Mouse (Mus musculus): ENCODE results near the gene Fabp2. TPM values are rescaled to one million over a fixed set of nuclear protein-coding genes. Genes with fewer than 3 reads are reported as not detected.

Gene Fabp2
- polyA plus RNA-seq (2012; rRNA removed), result not detected in 2 replicates

DNA sequence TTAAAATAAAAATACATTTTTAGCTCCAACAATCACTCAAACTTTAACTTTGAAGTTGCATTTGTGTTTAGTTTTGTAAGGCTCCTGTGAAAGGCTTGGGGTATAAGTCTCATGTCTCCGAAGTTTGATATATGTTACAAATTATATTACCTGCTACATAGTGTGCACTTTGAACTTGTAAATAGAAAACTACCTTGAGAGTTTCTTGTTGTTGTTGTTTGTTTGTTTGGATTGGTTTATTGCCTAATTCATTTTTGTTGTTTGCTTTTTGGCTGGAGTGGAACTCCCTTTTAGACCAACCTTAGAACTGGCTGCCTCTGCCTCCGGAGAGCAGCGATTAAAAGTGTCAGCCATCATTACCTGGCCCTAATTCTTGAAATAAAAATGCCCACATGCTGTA is at the start of gene Fabp2:
Gene Fabp2, plus strand, starts transcription at position 301 of the 400 bp plus-strand sequence.
- no peaks in the 10 kb centered on the region for H3K36me3 ChIP-seq (ENCODE audit: control insufficient read depth, insufficient read depth, low read length)
- no peak for TF ChIP-seq POLR2A (IDR thresholded peaks at IDR 0.05; ENCODE audit: control insufficient read depth, low read depth, low read length)
- no peaks in the 10 kb centered on the region for H3K27me3 ChIP-seq (ENCODE audit: control insufficient read depth, insufficient read depth, low read length)
- H3K4me1 ChIP-seq (ENCODE audit: control insufficient read depth, insufficient read depth, low read length), result no peaks in the 10 kb centered on the region
- H3K4me3 ChIP-seq (ENCODE audit: control insufficient read depth, low read depth, low read length), result no peak within 1 kb of the TSS
- no peak within 1 kb of the TSS for H3K27ac ChIP-seq (ENCODE audit: control insufficient read depth, insufficient read depth, low read depth, low read length)

DNA sequence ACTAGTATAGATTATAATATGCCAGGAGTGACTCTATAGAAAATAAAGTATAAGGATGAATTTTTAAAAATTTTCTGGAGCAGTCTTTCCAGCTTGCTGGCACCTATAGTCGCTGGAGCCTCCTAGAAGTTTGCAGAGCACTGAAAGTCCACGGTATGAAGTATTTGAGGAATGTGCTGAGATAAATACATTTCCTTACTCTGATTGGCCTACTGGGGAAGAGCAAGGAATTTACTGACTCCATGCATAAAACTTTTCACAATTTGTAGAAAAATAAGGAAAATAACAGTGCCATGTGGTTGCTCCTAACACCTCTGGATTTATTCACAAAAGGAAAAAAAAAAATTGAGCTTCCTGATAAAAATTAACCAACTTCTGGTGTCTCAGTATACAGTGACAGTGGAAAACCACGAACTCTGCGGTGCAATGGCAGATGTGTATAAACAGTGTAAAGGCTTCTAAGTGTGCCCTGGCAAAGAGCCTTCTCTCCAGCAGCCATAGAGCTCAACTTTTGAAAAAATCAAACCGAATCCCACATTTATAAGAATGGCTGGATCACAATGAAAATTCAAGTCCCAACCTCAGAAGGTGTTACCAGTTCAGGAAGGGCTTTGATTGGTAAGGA is 46.4 kb upstream of the Fabp2 start:
- H3K4me3 ChIP-seq (ENCODE audit: control insufficient read depth, low read depth, low read length), result no peak overlapping the region
- no peaks in the 10 kb centered on the region for H3K27me3 ChIP-seq (ENCODE audit: control insufficient read depth, insufficient read depth, low read length)
- TF ChIP-seq CTCF (IDR thresholded peaks at IDR 0.05; ENCODE audit: control insufficient read depth, insufficient read depth, insufficient replicate concordance, low read depth, low read length), result no peak
- TF ChIP-seq POLR2A (IDR thresholded peaks at IDR 0.05; ENCODE audit: control insufficient read depth, low read depth, low read length), result no peak
- H3K27ac ChIP-seq (ENCODE audit: control insufficient read depth, insufficient read depth, low read depth, low read length), result no peak overlapping the region
- no peaks in the 10 kb centered on the region for H3K36me3 ChIP-seq (ENCODE audit: control insufficient read depth, insufficient read depth, low read length)
- no peaks in the 10 kb centered on the region for H3K4me1 ChIP-seq (ENCODE audit: control insufficient read depth, insufficient read depth, low read length)

DNA sequence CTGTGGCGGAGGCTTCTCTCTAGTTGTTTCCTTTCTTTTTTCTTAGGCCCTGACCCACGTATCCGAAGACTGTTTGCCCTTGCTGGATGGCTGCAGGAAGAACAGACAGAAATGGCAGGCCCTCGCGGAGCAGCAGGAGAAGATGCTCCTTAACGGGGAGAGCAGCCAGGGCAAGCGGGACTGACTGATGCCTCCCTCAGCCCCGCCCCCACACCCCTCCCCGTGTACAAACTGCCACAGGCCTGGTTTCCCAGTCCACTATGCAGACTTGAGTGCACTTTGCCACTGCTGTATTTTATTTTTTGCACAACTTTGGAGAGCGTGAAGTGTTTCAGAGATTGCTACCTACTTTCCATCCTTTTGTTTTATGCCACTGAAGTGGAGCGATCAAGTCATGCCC is 39.7 kb upstream of the Fabp2 start:
- H3K4me1 ChIP-seq (ENCODE audit: control insufficient read depth, insufficient read depth, low read length), result peaks cover 2% of the 10 kb centered on the region
- no peaks in the 10 kb centered on the region for H3K27me3 ChIP-seq (ENCODE audit: control insufficient read depth, insufficient read depth, low read length)
- no peak for TF ChIP-seq POLR2A (IDR thresholded peaks at IDR 0.05; ENCODE audit: control insufficient read depth, low read depth, low read length)
- TF ChIP-seq CTCF (IDR thresholded peaks at IDR 0.05; ENCODE audit: control insufficient read depth, insufficient read depth, insufficient replicate concordance, low read depth, low read length), result no peak
- peak overlapping the region; percentile 40; the same call in 1 of the 2 replicates for H3K4me3 ChIP-seq (ENCODE audit: control insufficient read depth, low read depth, low read length)
- H3K36me3 ChIP-seq (ENCODE audit: control insufficient read depth, insufficient read depth, low read length), result no peaks in the 10 kb centered on the region
- peak overlapping the region; percentile 42; the same call in 1 of the 2 replicates for H3K27ac ChIP-seq (ENCODE audit: control insufficient read depth, insufficient read depth, low read depth, low read length)

DNA sequence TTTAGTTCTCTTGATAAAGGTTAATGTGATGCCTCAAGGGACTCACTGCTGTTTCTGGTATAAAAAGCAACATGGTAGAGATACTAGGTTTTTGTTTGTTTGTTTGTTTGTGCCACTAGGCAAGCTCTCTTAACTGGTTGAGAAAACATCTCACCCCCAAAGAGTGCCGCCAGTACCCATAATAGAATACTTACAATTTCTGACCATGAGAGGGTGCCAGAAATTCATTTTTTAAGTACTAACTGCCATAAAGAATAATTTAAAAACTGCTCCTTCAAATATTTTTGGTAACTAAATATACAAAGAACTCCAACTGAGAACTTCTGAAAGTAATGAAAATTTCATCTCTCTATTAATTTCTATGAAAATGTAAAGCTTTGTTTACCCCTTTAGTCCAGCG is 35.0 kb upstream of the Fabp2 start:
- Histone ChIP-seq H3K27me3 (ENCODE audit: control insufficient read depth, insufficient read depth, low read length) (no peaks in the 10 kb centered on the region), H3K27ac (ENCODE audit: control insufficient read depth, insufficient read depth, low read depth, low read length) (no peak overlapping the region), H3K36me3 (ENCODE audit: control insufficient read depth, insufficient read depth, low read length) (no peaks in the 10 kb centered on the region), H3K4me3 (ENCODE audit: control insufficient read depth, low read depth, low read length) (no peak overlapping the region), H3K4me1 (ENCODE audit: control insufficient read depth, insufficient read depth, low read length) (peaks cover 2% of the 10 kb centered on the region)
- no peak for TF ChIP-seq POLR2A (IDR thresholded peaks at IDR 0.05; ENCODE audit: control insufficient read depth, low read depth, low read length)
- TF ChIP-seq CTCF (IDR thresholded peaks at IDR 0.05; ENCODE audit: control insufficient read depth, insufficient read depth, insufficient replicate concordance, low read depth, low read length), result no peak

DNA sequence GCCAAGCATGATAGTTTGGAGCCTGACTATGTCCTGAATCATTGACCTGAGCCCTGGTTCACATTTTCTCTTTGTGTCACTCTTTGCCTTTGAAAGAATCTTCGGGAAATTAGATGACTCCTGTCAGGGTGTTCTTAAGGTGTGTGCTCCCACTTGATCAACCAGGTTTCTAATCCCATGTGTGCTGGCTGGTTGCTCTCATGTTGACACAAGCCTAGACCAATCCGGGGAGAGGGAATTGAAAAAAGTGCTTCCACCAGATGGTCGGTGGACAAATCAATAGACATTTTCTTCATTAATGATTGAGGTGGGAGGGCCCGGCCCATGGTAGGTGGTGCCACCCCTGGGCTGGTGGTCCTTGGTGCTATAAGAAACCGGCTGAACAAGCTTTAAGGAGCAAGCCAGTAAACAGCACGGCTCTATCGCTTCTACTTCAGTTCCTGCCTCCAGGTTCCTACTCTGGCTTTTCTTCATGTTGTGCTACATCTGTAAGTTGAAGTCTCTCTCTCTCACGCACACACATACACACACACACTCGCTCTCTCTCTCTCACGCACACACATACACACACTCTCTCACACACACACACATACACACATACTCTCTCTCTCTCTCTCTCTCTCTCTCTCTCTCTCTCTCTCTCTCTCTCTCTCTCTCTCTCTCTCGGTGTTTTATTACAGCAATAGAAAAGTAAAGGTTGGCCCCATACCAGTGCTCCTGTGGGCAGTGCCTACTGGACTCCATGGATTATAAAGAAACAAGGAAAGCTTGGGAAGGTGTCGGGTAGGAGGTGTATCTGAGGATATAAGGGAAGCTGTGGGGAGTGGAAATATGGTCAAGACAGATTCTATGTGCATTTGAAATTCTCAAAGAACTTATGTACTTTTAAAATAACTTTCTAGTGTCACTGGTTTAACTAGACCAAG is 34.0 kb upstream of the Fabp2 start:
- TF ChIP-seq POLR2A (IDR thresholded peaks at IDR 0.05; ENCODE audit: control insufficient read depth, low read depth, low read length), result no peak
- no peak for TF ChIP-seq CTCF (IDR thresholded peaks at IDR 0.05; ENCODE audit: control insufficient read depth, insufficient read depth, insufficient replicate concordance, low read depth, low read length)
- Histone ChIP-seq H3K27me3 (ENCODE audit: control insufficient read depth, insufficient read depth, low read length) (no peaks in the 10 kb centered on the region), H3K36me3 (ENCODE audit: control insufficient read depth, insufficient read depth, low read length) (no peaks in the 10 kb centered on the region), H3K4me3 (ENCODE audit: control insufficient read depth, low read depth, low read length) (no peak overlapping the region), H3K27ac (ENCODE audit: control insufficient read depth, insufficient read depth, low read depth, low read length) (no peak overlapping the region), H3K4me1 (ENCODE audit: control insufficient read depth, insufficient read depth, low read length) (peaks cover under 1% of the 10 kb centered on the region)

DNA sequence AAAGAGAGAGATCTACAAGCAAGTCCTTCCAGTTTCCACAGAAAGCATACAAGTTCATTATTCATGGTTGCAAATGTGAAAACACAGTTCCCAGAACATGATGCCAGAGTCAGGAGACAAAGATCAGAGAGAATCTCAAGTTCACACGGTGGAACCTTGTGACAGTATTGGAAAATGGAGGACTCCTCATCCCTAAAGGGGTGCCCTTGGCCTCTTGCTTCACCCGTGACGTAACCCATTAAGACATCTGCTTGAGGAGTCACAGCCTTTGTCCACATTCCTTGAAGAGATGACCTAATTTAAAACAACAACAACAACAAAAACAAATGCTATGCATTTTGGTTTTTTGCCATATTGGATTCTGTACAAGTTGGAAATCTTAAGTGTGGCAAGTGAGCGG is 29.8 kb upstream of the Fabp2 start:
- Histone ChIP-seq H3K27ac (ENCODE audit: control insufficient read depth, insufficient read depth, low read depth, low read length) (no peak overlapping the region), H3K27me3 (ENCODE audit: control insufficient read depth, insufficient read depth, low read length) (no peaks in the 10 kb centered on the region), H3K4me3 (ENCODE audit: control insufficient read depth, low read depth, low read length) (no peak overlapping the region), H3K36me3 (ENCODE audit: control insufficient read depth, insufficient read depth, low read length) (no peaks in the 10 kb centered on the region), H3K4me1 (ENCODE audit: control insufficient read depth, insufficient read depth, low read length) (no peaks in the 10 kb centered on the region)
- TF ChIP-seq POLR2A (IDR thresholded peaks at IDR 0.05; ENCODE audit: control insufficient read depth, low read depth, low read length) (no peak), CTCF (IDR thresholded peaks at IDR 0.05; ENCODE audit: control insufficient read depth, insufficient read depth, insufficient replicate concordance, low read depth, low read length) (no peak)

DNA sequence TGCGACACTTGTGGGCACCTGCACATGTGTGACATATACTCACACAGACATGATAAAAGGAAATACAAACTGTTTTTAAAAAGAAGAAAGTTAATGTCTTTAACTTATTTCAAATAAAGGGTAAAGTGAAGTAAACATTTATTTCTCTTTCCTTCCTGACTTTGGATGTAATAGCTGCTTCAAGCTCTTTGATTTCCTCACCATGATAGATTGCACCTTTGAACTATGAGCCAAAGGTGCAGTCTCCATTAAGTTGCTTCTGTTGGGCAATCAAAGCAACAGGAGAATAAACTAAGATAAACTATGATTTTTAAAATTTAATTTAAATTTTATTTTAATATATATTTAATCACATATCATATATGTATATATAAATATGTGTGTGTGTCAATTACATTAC is 26.6 kb upstream of the Fabp2 start:
- no peaks in the 10 kb centered on the region for H3K4me1 ChIP-seq (ENCODE audit: control insufficient read depth, insufficient read depth, low read length)

More for the DNA sequence above, 26.6 kb upstream of the Fabp2 start:
- no peak for TF ChIP-seq CTCF (IDR thresholded peaks at IDR 0.05; ENCODE audit: control insufficient read depth, insufficient read depth, insufficient replicate concordance, low read depth, low read length)
- TF ChIP-seq POLR2A (IDR thresholded peaks at IDR 0.05; ENCODE audit: control insufficient read depth, low read depth, low read length), result no peak
- Histone ChIP-seq H3K36me3 (ENCODE audit: control insufficient read depth, insufficient read depth, low read length) (no peaks in the 10 kb centered on the region), H3K27me3 (ENCODE audit: control insufficient read depth, insufficient read depth, low read length) (no peaks in the 10 kb centered on the region), H3K4me3 (ENCODE audit: control insufficient read depth, low read depth, low read length) (no peak overlapping the region), H3K27ac (ENCODE audit: control insufficient read depth, insufficient read depth, low read depth, low read length) (no peak overlapping the region)

Data from testis, adult 2 months (tissue).